Mouse (Mus musculus) ES-Bruce4 (cell line): Measurements from ENCODE around the gene Borcs8.

Experiments used
- CTCF ChIP-seq: IDR thresholded peaks from one replicate; pipeline ENCODE4 v1.8.1; 2011; ENCODE audit warnings: low read depth, low read length
- EP300 ChIP-seq: IDR thresholded peaks from 2 replicates; pipeline ENCODE4 v1.6.1; 2011; ENCODE audit warnings: low read depth, low read length; ENCODE audit not compliant: insufficient read depth
- POLR2A ChIP-seq: IDR thresholded peaks from one replicate; pipeline ENCODE4 v1.8.1; 2011; ENCODE audit warnings: low read length; ENCODE audit not compliant: insufficient read depth

DNA sequence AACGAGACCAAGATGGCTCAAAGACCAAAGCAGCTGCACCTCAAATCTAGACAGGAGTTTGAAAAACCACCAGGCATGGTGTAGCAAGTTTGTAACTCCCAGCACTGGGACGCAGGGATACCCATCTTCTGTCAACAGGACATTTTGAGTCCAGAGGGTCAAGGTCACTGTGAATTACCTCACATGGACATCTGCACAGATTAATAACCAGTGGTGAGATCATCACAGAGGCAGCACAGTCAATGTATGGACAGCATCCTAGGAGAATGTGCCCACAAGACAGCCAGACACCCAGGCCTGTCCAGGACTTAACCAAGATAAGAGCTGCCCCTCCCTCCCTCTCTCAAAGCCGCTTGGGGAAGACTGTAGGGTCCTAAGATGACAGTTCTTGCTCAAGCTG, 30.8 kb downstream of the Borcs8 start:
- TF ChIP-seq CTCF, result no peak
- no peak for TF ChIP-seq POLR2A
- TF ChIP-seq EP300, result no peak
